Mouse (Mus musculus) lung, adult 2 months (tissue): ENCODE results near the gene Ercc2. TPM values are rescaled to one million over a fixed set of nuclear protein-coding genes. Genes with fewer than 3 reads are reported as not detected.
A peak's percentile ranks its signal among the peaks of the same experiment; 100 is the strongest.

Experiments used
- DNase-seq: peaks from one replicate; pipeline ENCODE4 v3.0.0; 2022
- H3K4me1 ChIP-seq: fragments of 200-500 bp; 2 replicates; pipeline ENCODE4 v1.6.1; 2011; ENCODE audit warnings: low read length; ENCODE audit not compliant: control insufficient read depth, insufficient read depth
- H3K4me3 ChIP-seq: fragments of 200-500 bp; replicated peaks from 2 replicates; pipeline ENCODE3; 2011; ENCODE audit warnings: low read depth, mild to moderate bottlenecking, control low read depth, low read length; ENCODE audit errors: extremely low read depth
- CTCF ChIP-seq: fragments of 200-500 bp; IDR thresholded peaks from 2 replicates; pipeline ENCODE4 v1.5.1; 2011; ENCODE audit warnings: mild to moderate bottlenecking, low read length, control low read depth; ENCODE audit not compliant: insufficient read depth
- POLR2A ChIP-seq: fragments of 200-500 bp; IDR thresholded peaks from 2 replicates; pipeline ENCODE4 v1.6.1; 2011; ENCODE audit warnings: low read depth, mild to moderate bottlenecking, control low read depth, low read length, borderline replicate concordance; ENCODE audit errors: extremely low read depth
- WGBS: fragments of 180-500 bp; shearing (Covaris S2); methylation state at CpG from one replicate; pipeline ENCODE4 v1.1.7; 2018; 5-methylcytosine and 5-hydroxymethylcytosine counted together
- polyA plus RNA-seq: library from polyadenylated mRNA; depleted of rRNA; stranded (reverse); fragments of >200 nt; gene quantifications from 2 replicates; pipeline ENCODE4 v1.2.3, GENCODE M21; 2012; rRNA removed

Ercc2 gene
- polyA plus RNA-seq, result 43.3 and 44.6 TPM in 2 replicates

- 0 out of 2 replicates have a peak, but pooled peaks have one; percentile 41 for TF ChIP-seq POLR2A
- no peak for TF ChIP-seq CTCF
- WGBS, result 6% methylated on average over 48 of the region's 48 CpGs
- Histone ChIP-seq H3K4me3 (peak within 1 kb of the TSS; percentile 73), H3K4me1 (0 out of 2 replicates have a peak, but pooled peaks cover 4% of the 10 kb centered on the region)
- peak; percentile 98 for DNase-seq
These were observed at the start of gene Ercc2 for GRCm38 (mm10) chr7:19381377-19382165. TSS of gene Ercc2 (plus strand) at chr7:19382010.

DNA sequence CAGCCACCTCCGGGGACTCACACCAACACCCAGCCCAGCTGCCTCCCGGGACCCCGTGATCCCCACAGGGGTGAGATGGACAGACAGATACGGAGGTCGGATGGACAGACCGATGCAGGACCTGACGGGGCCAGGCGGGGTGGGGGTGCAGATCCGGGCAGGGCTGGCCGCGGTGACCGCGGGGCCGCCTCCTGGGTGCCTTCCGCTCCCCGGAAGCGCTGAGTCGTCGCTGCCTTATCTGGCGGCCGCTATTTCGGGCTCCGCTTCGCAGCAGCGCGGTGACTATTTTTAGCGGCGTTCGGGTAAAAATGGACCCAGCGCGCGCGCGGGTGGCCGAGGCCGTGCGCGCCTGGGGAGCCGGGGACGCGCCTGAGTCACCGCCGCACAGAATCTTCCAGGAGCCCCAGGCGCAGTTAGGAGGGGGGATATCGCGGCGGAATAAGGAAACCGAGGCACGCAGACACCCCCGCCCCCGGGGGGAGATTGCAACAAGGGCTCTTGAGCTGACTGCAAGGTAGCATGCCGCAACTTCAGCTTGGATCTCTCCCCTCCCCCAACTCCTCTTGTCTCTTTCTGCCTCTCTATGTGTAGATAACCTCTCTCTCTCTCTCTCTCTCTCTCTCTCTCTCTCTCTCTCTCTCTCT, 49.0 kb upstream of the Ercc2 start:
- DNase-seq, result peak; percentile 66
- under 1% methylated on average over 52 of the region's 52 CpGs for WGBS
- Histone ChIP-seq H3K4me3 (peak overlapping the region; percentile 88), H3K4me1 (peaks cover 5% of the 10 kb centered on the region)
- no peak for TF ChIP-seq CTCF

DNA sequence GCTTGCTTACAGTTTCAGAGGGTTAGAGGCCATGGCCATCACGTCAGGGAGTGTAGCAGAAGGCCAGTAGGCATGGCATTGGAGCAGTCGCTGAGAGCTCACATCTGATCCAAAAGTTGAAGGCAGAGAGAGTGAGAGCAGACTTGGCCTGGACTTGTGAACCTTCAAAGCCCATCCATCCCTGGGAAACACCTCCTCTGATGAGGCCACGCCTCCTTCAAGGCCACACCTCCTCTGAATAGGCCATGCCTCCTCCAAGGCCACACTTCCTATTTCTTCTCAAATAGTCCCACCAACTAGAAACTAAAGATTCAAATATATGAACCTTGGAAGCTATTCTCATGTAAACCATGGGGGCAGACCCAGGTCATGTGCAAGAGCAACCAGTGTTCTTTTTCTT, 46.2 kb upstream of the Ercc2 start:
- no peak for DNase-seq

DNA sequence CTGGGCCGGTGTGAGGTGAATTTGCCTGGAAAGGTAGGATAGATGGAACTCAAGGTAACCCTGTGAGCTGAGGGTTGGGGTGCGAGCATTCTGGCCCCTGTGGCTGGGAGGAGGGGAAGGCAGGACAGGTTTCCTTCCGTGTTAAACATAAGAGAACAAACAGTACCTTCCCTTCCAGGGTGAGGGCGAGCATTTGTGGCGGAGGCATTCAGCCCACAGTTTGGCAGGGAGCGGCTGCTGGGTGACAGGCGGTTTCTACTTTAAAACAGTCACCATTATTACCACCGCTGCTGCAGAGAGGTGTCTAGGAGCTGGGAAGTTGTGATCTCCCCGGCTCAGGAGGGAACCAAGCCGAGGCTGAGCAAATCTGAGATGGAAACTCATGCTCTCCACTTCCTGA, 44.7 kb upstream of the Ercc2 start:
- Histone ChIP-seq H3K4me3 (no peak overlapping the region), H3K4me1 (peaks cover 5% of the 10 kb centered on the region)
- TF ChIP-seq POLR2A, result no peak
- TF ChIP-seq CTCF, result no peak
- DNase-seq, result no peak
- 56% methylated on average over 10 of the region's 10 CpGs for WGBS

More for the DNA sequence above, 46.2 kb upstream of the Ercc2 start:
- TF ChIP-seq CTCF (no peak), POLR2A (no peak)
- Histone ChIP-seq H3K4me1 (peaks cover 5% of the 10 kb centered on the region), H3K4me3 (no peak overlapping the region)
- WGBS, result 40% methylated on average over 3 of the region's 3 CpGs

DNA sequence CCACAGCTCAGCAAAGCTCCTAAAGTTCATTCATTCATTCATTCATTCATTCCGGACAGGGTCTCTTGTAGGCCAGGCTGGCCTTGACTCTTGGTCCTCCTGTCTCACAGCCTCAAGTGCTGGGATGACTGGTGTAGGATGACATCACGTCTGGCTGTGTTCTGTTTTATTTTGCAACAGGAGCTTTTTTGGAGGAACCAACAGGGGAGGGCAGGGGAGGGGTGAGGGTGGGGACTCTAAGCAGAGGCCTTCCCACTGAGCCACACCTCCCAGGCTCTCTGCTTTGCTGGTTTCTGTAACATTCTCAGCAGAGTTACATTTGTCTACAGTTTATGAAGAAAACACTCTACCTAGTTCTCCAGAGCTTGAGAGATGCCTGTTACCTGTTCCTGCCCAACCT, 43.8 kb upstream of the Ercc2 start:
- H3K4me1 ChIP-seq, result peaks cover 7% of the 10 kb centered on the region
- no peak for TF ChIP-seq POLR2A
- no peak for TF ChIP-seq CTCF
- DNase-seq, result no peak
- 56% methylated on average over 2 of the region's 2 CpGs for WGBS
- H3K4me3 ChIP-seq, result no peak overlapping the region

- H3K4me3 ChIP-seq, result no peak overlapping the region
- no peak for DNase-seq
- TF ChIP-seq CTCF (no peak), POLR2A (no peak)
- 55% methylated on average over 7 of the region's 7 CpGs for WGBS
- H3K4me1 ChIP-seq, result peaks cover 7% of the 10 kb centered on the region
These were observed 43.2 kb upstream of the Ercc2 start for GRCm38 (mm10) chr7:19338596-19338995.

- peaks cover 14% of the 10 kb centered on the region for H3K4me1 ChIP-seq
- H3K4me3 ChIP-seq, result no peak overlapping the region
- DNase-seq, result no peak
- no peak for TF ChIP-seq CTCF
- no peak for TF ChIP-seq POLR2A
- WGBS, result 25% methylated on average over 10 of the region's 10 CpGs
These were observed 40.6 kb upstream of the Ercc2 start for GRCm38 (mm10) chr7:19341250-19341649.

- 1% methylated on average over 41 of the region's 41 CpGs for WGBS
- no peak for TF ChIP-seq POLR2A
- TF ChIP-seq CTCF, result no peak
- no peak overlapping the region for H3K4me3 ChIP-seq
- peaks cover 14% of the 10 kb centered on the region for H3K4me1 ChIP-seq
- DNase-seq, result no peak
These were observed 39.9 kb upstream of the Ercc2 start for GRCm38 (mm10) chr7:19341761-19342409.

GRCm38 (mm10) chr7:19342481-19343027, 39.3 kb upstream of the Ercc2 start:
- DNase-seq, result peak; percentile 88
- TF ChIP-seq CTCF (peak; percentile 85), POLR2A (no peak)
- Histone ChIP-seq H3K4me1 (peaks cover 14% of the 10 kb centered on the region), H3K4me3 (peak overlapping the region; percentile 14)
- under 1% methylated on average over 27 of the region's 27 CpGs for WGBS
